Mouse (Mus musculus): ENCODE data around the gene Dynlt3.
"Not testable (repeated sequence)": the region's sequence is repeated elsewhere in the genome, so short reads cannot be mapped to it uniquely, and the experiment has no call there.

Dynlt3 gene

GRCm38 (mm10) chrX:9662391-9663111 lies at the start of gene Dynlt3:
Gene Dynlt3 (minus strand): TSS chrX:9663003.
- DNase-seq (ENCODE audit: low read depth, low spot score) = peak; percentile 71

DNA sequence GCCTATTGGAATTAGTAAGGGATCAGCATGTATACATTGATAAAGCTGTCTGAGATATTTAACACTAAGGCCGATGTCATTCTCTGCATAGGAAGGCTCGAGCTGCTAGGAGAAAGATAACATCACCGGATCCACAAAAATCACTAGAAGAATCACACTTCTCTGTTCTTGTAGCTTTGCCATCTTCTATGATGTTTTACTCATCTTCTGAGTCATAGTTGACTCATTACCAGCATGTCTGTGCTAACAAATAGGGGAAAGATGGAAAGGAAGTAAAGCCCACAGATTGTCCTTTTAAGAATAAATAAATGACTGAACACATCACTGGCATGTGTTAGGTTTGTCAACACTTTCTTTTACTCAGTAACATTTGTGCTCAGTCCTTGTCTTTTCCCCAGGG lies 37.0 kb upstream of the Dynlt3 start:
- no peak for DNase-seq (ENCODE audit: low read depth, low spot score)

DNA sequence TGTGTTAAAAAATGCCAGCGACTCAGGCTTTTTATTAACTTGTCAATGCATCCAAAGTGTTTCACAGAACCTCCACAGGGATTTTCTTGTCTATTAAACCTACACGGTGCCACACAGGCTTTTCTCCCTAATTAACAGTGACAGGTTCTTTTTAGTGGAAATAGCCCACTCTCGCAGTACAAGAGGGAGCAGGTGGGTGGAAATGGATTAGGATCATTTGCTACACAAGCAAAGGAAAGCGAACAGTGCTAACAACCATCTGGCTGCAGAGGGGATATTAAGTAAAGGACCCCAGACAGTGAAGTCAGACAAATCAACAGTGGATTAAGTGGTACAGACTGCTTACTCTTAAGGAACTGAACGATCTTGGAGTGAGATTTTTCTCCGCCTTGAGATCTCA lies 33.2 kb upstream of the Dynlt3 start:
- no peak for DNase-seq (ENCODE audit: low read depth, low spot score)

GRCm38 (mm10) chrX:9672040-9672439 lies 9.2 kb upstream of the Dynlt3 start:
- no peak for DNase-seq (ENCODE audit: low read depth, low spot score)

DNA sequence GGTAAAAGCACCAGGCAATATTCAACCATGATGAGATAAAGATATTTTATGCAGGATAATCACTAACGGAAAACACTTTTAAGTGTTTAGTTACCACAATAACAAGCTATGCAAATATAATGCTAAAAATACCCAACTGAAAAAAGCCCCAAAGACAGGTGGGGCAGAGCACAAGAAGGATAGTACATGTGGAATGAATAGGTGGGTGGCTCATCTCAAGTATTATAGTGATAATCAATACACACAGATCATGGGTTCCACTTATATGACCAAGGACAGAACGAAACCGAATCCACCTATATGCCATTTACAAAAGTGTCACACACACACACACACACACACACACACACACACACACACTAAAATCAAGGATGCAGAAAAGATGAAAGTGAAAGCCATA lies 8.6 kb upstream of the Dynlt3 start:
- no peak for DNase-seq (ENCODE audit: low read depth, low spot score)

GRCm38 (mm10) chrX:9652806-9653205 lies 10.0 kb downstream of the Dynlt3 start:
- DNase-seq (ENCODE audit: low read depth, low spot score) = no peak

- DNase-seq (ENCODE audit: low read depth, low spot score) = not testable (repeated sequence)
These were observed 22.2 kb downstream of the Dynlt3 start for GRCm38 (mm10) chrX:9640594-9640993.

DNA sequence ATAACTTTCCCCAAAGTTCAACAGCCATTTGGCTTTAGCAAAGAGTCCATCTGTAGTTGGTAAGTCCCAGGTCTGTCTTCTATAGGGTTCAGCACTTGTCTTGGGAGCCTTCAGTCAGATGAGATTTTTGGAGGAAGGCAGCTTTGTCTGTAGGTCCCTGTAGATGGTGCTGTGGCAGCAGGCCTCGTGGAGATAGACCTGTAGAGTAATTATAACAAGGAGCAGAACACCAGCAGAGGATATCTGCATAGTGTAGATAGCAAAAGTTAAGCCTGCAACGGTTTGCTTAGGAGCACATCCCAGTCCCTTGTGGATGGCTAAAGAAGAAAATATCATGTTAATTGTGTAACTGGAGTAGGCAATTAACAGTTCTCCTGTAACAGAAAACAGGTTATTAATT lies 22.7 kb downstream of the Dynlt3 start:
- DNase-seq (ENCODE audit: low read depth, low spot score) = not testable (repeated sequence)
